Mouse (Mus musculus): Measurements from ENCODE around the gene Olfr1305. TPM values are rescaled to one million over a fixed set of nuclear protein-coding genes. Genes with fewer than 3 reads are reported as not detected.

The Olfr1305 gene
- not detected in 2 replicates for polyA plus RNA-seq (2015; fragmentation: Nextera tagmentation; extraction: Ambion mirVana)

GRCm38 (mm10) chr2:111877049-111877448 lies at the start of gene Olfr1305:
TSS of gene Olfr1305 (minus strand) at chr2:111877149.
- no peaks in the 10 kb centered on the region for H3K27me3 ChIP-seq
- no peak within 1 kb of the TSS for H3K4me3 ChIP-seq
- no peaks in the 10 kb centered on the region for H3K36me3 ChIP-seq
- no peaks in the 10 kb centered on the region for H3K4me1 ChIP-seq
- ATAC-seq (ENCODE audit: borderline replicate concordance, extremely low read depth, low FRiP score, low TSS enrichment), result no peak
- H3K27ac ChIP-seq, result no peak within 1 kb of the TSS
- no peak within 1 kb of the TSS for H3K9ac ChIP-seq
- H3K4me2 ChIP-seq, result no peak within 1 kb of the TSS
- no peaks in the 10 kb centered on the region for H3K9me3 ChIP-seq
- 84% methylated on average over 2 of the region's 2 CpGs for WGBS

GRCm38 (mm10) chr2:111916171-111916570 lies 39.2 kb upstream of the Olfr1305 start, which contains the start of gene Olfr1306:
TSS of gene Olfr1306 (minus strand) at chr2:111916271.
- 80% methylated on average over 1 of the region's 1 CpGs for WGBS
- no peak within 1 kb of the TSS for H3K4me2 ChIP-seq
- ATAC-seq (ENCODE audit: borderline replicate concordance, extremely low read depth, low FRiP score, low TSS enrichment), result no peak
- H3K36me3 ChIP-seq, result no peaks in the 10 kb centered on the region
- no peak within 1 kb of the TSS for H3K9ac ChIP-seq
- no peaks in the 10 kb centered on the region for H3K9me3 ChIP-seq
- H3K27ac ChIP-seq, result no peak within 1 kb of the TSS
- H3K27me3 ChIP-seq, result no peaks in the 10 kb centered on the region
- no peaks in the 10 kb centered on the region for H3K4me1 ChIP-seq
- H3K4me3 ChIP-seq, result no peak within 1 kb of the TSS

GRCm38 (mm10) chr2:111820240-111820639 lies 56.7 kb downstream of the Olfr1305 start, which contains the start of gene Olfr1303:
TSS of gene Olfr1303 (minus strand) at chr2:111820340.
- Histone ChIP-seq H3K4me3 (no peak within 1 kb of the TSS), H3K27ac (no peak within 1 kb of the TSS), H3K9me3 (no peaks in the 10 kb centered on the region), H3K36me3 (no peaks in the 10 kb centered on the region), H3K27me3 (no peaks in the 10 kb centered on the region), H3K4me2 (no peak within 1 kb of the TSS), H3K4me1 (no peaks in the 10 kb centered on the region), H3K9ac (no peak within 1 kb of the TSS)
- WGBS, result 69% methylated on average over 2 of the region's 2 CpGs
- no peak for ATAC-seq (ENCODE audit: borderline replicate concordance, extremely low read depth, low FRiP score, low TSS enrichment)

Other genes starting within 250 kb of the Olfr1305 start
- not detected in 2 replicates for gene Olfr1298, start 227.9 kb downstream of the Olfr1305 start, polyA plus RNA-seq (2015; fragmentation: Nextera tagmentation; extraction: Ambion mirVana)
- not detected in 2 replicates for gene Olfr1299, start 215.7 kb downstream of the Olfr1305 start, polyA plus RNA-seq (2015; fragmentation: Nextera tagmentation; extraction: Ambion mirVana)
- not detected in 2 replicates for gene Olfr1301, start 126.1 kb downstream of the Olfr1305 start, polyA plus RNA-seq (2015; fragmentation: Nextera tagmentation; extraction: Ambion mirVana)
- gene Olfr1302, start 99.7 kb downstream of the Olfr1305 start, polyA plus RNA-seq (2015; fragmentation: Nextera tagmentation; extraction: Ambion mirVana), result not detected in 2 replicates
- not detected in 2 replicates for gene Olfr1303, start 56.8 kb downstream of the Olfr1305 start, polyA plus RNA-seq (2015; fragmentation: Nextera tagmentation; extraction: Ambion mirVana)
- not detected in 2 replicates for gene Olfr1306, start 39.1 kb upstream of the Olfr1305 start, polyA plus RNA-seq (2015; fragmentation: Nextera tagmentation; extraction: Ambion mirVana)
- gene Olfr1307, start 72.3 kb upstream of the Olfr1305 start, polyA plus RNA-seq (2015; fragmentation: Nextera tagmentation; extraction: Ambion mirVana), result 0.01 TPM in 1 of 2 replicates, not detected in the other
- not detected in 2 replicates for gene Olfr1308, start 87.8 kb upstream of the Olfr1305 start, polyA plus RNA-seq (2015; fragmentation: Nextera tagmentation; extraction: Ambion mirVana)
- gene Olfr1309, start 113.1 kb upstream of the Olfr1305 start, polyA plus RNA-seq (2015; fragmentation: Nextera tagmentation; extraction: Ambion mirVana), result not detected in 2 replicates
- gene Olfr1310, start 135.6 kb upstream of the Olfr1305 start, polyA plus RNA-seq (2015; fragmentation: Nextera tagmentation; extraction: Ambion mirVana), result not detected in 2 replicates
- not detected in 2 replicates for gene Olfr1311, start 147.3 kb upstream of the Olfr1305 start, polyA plus RNA-seq (2015; fragmentation: Nextera tagmentation; extraction: Ambion mirVana)
- gene Olfr1312, start 173.1 kb upstream of the Olfr1305 start, polyA plus RNA-seq (2015; fragmentation: Nextera tagmentation; extraction: Ambion mirVana), result not detected in 2 replicates
- not detected in 2 replicates for gene Olfr1313, start 200.7 kb upstream of the Olfr1305 start, polyA plus RNA-seq (2015; fragmentation: Nextera tagmentation; extraction: Ambion mirVana)
- gene Olfr1314, start 219.6 kb upstream of the Olfr1305 start, polyA plus RNA-seq (2015; fragmentation: Nextera tagmentation; extraction: Ambion mirVana), result not detected in 2 replicates
- not detected in 2 replicates for gene Olfr1315-ps1, start 238.3 kb upstream of the Olfr1305 start, polyA plus RNA-seq (2015; fragmentation: Nextera tagmentation; extraction: Ambion mirVana)

All from lung, embryonic 15.5 days (tissue).